Mouse (Mus musculus): ENCODE results near the gene Pusl1. TPM values are rescaled to one million over a fixed set of nuclear protein-coding genes. Genes with fewer than 3 reads are reported as not detected.

Pusl1 gene
- total RNA-seq, 2 experiments from 2014 or later: 11.5 to 14.1 TPM

DNA sequence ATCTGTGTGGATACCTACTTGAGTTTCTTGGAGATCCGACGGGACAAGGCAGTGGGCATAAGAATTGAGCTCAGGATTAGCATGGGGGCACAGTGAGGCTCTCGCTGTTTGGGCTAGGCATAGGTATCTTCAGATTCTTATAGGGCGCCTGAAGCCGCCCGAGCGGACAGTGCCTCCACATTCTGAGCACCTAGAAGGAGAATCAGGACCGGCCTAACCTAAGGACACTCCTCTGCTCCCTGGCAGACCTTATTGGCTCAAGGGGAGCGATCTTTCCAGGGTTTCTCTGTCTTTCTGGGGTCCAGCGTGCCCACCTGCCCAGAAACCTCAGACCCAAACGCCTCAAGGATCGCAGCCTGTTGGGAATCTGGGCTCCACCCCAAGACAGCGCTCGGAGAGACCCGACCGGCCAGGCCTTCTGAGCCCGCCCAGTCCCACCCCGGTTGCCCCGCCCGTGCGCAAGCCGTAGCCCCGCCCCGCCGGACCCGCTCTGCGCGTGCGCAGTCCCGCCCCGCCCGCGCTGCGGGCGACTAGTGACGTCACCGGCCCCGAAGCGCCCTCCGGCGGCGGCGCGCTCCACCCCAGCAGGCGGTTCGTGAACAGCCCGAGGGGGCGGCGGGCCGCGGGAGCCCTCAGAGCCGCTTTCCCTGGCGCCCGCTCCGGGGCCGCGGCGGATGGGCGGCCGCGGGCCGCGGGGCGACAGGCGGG lies 44.6 kb downstream of the Pusl1 start, which contains the start of gene Dvl1:
TSS of gene Dvl1 (plus strand) at position 532 of the 708 bp plus-strand sequence.
- peak; percentile 78 for ATAC-seq (ENCODE audit: poor library complexity, severe bottlenecking)

DNA sequence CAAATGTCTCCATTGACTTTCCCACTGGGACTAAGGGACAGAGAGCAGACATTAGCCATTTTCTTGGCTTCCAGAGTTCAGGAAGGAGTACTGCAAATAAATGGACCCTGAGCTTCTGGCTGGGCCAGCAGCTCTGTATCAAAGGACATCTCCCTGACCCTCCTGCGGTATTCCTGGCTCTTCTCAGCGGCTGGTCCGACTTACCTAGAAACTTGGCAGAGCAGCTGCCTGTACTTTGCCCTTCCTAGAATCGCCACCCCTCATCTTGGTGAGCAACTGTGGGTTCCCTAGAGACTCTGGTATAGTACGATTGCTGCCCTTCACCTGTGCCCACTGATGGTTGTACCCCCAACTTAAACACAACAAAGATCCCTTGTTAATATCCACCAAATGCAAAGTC lies 48.4 kb downstream of the Pusl1 start:
- ATAC-seq (ENCODE audit: poor library complexity, severe bottlenecking): no peak

- ATAC-seq (ENCODE audit: poor library complexity, severe bottlenecking): 0 out of 2 replicates have a peak, but pooled peaks have one; percentile 1
Observed at GRCm38 (mm10) chr4:155841651-155842270, 49.8 kb downstream of the Pusl1 start.

- ATAC-seq (ENCODE audit: poor library complexity, severe bottlenecking): peak; percentile 76
Observed at GRCm38 (mm10) chr4:155841003-155841454, 50.6 kb downstream of the Pusl1 start.

DNA sequence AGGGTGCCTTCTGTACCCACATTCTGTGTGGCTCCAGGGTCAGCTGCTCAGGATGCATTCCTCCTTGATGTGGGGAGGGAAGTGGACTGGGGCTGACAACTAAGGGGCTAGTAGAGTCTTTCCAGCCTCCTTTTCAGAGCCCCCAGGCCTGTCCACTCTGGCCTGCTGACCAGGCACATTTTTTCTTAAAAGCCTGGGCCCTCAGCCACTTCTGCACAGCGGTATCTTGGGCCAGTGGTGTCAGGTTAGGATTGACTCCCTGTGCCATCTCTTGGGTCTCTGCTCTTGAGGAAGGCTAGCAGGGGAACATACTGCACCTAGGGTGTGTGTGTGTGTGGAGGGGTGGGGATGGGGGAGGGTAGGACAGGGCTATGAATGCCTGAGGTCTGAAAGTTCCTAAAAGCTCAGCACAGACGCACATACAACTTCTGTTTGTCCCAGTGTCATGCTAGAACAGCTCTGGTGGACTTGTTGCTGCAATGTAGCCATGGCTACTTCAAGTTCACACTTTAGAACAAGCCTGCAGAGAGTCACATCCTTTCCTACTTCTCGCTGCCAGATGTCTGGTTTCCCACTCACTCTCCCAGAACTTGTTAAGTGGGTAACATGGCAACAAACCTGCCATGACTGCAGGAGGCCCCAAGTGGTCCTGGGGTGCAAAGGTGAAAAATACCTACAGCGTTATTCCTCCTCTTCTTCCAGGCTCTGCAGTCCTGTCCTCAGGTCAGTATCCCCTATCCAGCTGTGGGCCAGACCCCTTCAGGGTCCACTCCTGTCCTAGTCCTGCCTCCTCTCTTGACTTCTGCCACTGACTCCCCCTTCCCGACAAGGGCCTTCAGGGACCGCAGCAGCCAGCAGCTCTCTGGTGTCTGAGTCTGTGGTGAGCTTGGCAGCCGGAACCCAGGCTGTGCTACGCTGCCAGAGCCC lies 51.2 kb downstream of the Pusl1 start:
- no peak for ATAC-seq (ENCODE audit: poor library complexity, severe bottlenecking)

DNA sequence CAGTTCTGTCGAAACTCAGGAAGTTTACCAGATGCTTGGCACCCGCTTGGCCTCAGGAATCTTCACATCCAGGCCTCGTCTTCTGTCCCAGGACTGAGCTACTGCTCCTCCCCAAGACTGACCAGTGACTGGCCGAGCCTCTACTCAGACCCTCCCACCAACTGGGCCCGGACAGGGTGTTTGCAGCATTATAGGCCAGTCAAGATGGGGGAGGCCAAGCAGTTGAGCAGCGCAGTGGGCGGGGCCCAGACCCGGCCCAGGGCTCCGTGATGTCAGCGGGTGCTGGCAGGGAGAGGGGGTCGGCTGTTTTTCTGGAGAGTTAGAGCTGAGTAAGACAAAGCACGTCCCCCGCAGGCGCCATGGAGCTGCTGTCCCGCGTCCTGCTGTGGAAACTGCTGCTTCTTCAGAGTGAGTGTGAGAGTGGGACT lies 52.1 kb downstream of the Pusl1 start, which contains the start of gene Mxra8:
TSS of gene Mxra8 (plus strand) at position 198 of the 428 bp plus-strand sequence.
- ATAC-seq (ENCODE audit: poor library complexity, severe bottlenecking): no peak

DNA sequence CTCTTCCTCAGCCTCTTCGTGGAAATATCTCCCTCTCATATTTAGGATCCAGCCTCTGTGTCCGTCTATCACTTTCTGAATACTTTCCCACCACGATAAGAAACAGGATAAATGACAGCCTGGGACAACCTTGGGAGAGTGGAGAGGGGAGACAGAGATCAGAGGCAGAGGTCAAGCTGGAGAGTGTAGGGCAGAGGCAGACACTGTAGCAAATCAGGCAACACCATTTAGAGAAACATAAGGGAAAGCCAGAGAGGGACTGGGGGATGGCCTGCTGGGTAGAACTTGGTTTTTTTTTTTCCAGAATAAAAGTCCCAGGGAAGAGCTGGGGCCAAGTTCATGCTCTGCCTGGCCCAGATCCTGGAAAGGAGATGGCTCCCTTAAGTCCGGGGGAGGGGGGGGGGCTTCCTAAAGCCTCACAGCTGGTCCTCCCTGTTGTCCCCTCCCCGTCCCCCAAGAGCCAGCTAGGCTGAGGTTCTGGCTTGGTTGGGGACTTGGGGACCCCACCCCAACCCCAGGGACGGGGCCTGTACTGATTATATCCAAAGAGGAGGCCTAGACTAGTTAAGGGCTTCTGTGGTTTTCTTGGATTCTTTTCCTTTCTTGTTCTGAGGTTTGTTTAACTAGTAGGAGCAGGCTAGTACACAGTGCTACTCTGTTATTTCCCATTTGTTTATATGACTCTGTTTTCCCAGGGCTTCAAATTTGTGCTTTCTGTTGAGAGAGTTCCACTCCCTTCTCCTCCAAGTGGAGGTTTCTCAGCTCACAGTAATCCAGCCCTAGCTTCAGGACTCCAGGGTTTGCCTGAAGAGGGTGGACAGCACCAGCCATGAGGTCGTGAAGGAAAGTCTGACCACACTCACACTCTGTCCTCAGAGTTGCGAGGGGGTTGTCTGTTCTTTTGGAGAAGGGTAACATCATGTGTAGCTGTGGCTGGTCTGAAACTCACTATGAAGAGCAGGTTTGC lies 53.1 kb downstream of the Pusl1 start:
- no peak for ATAC-seq (ENCODE audit: poor library complexity, severe bottlenecking)

Other genes with a start within 250 kb of the Pusl1 start
- gene Gm10563, start 246.4 kb downstream of the Pusl1 start, total RNA-seq (2015): not detected in 2 replicates
- gene Gm10563, start 246.4 kb downstream of the Pusl1 start, total RNA-seq (2017): not detected in 2 replicates
- 0.18 and 0.20 TPM in 2 replicates for gene Mmp23, start 238.4 kb downstream of the Pusl1 start, total RNA-seq (2015)
- 0.22 and 0.94 TPM in 2 replicates for gene Mmp23, start 238.4 kb downstream of the Pusl1 start, total RNA-seq (2017)
- 5.9 and 6.4 TPM in 2 replicates for gene Mib2, start 222.6 kb downstream of the Pusl1 start, total RNA-seq (2015)
- gene Mib2, start 222.6 kb downstream of the Pusl1 start, total RNA-seq (2017): 23.5 and 29.0 TPM in 2 replicates
- gene Fndc10, start 197.4 kb downstream of the Pusl1 start, total RNA-seq (2015): 0.55 and 0.71 TPM in 2 replicates
- 0.26 and 0.45 TPM in 2 replicates for gene Fndc10, start 197.4 kb downstream of the Pusl1 start, total RNA-seq (2017)
- gene Ssu72, start 187.0 kb downstream of the Pusl1 start, total RNA-seq (2015): 130 and 132 TPM in 2 replicates
- 125 and 133 TPM in 2 replicates for gene Ssu72, start 187.0 kb downstream of the Pusl1 start, total RNA-seq (2017)
- gene Tmem240, start 157.0 kb downstream of the Pusl1 start, total RNA-seq (2015): 0.09 and 0.30 TPM in 2 replicates
- 0.18 TPM in 1 of 2 replicates, not detected in the other for gene Tmem240, start 157.0 kb downstream of the Pusl1 start, total RNA-seq (2017)
- gene Atad3a, start 130.7 kb downstream of the Pusl1 start, total RNA-seq (2015): 13.5 and 14.1 TPM in 2 replicates
- 17.8 and 22.9 TPM in 2 replicates for gene Atad3a, start 130.7 kb downstream of the Pusl1 start, total RNA-seq (2017)
- gene Vwa1, start 117.1 kb downstream of the Pusl1 start, total RNA-seq (2015): not detected in 2 replicates
- 0.20 TPM in 1 of 2 replicates, not detected in the other for gene Vwa1, start 117.1 kb downstream of the Pusl1 start, total RNA-seq (2017)
- 0.07 TPM in 1 of 2 replicates, not detected in the other for gene Tmem88b, start 105.9 kb downstream of the Pusl1 start, total RNA-seq (2015)
- not detected in 2 replicates for gene Tmem88b, start 105.9 kb downstream of the Pusl1 start, total RNA-seq (2017)
- not detected in 2 replicates for gene Ankrd65, start 101.3 kb downstream of the Pusl1 start, total RNA-seq (2015)
- gene Ankrd65, start 101.3 kb downstream of the Pusl1 start, total RNA-seq (2017): not detected in 2 replicates
- gene Mrpl20, start 88.9 kb downstream of the Pusl1 start, total RNA-seq (2015): 131 and 139 TPM in 2 replicates
- gene Mrpl20, start 88.9 kb downstream of the Pusl1 start, total RNA-seq (2017): 49.5 and 50.2 TPM in 2 replicates
- 65.8 and 69.8 TPM in 2 replicates for gene Ccnl2, start 79.3 kb downstream of the Pusl1 start, total RNA-seq (2015)
- gene Ccnl2, start 79.3 kb downstream of the Pusl1 start, total RNA-seq (2017): 93.7 and 95.6 TPM in 2 replicates
- gene Aurkaip1, start 60.5 kb downstream of the Pusl1 start, total RNA-seq (2015): 99.7 and 101 TPM in 2 replicates
- gene Aurkaip1, start 60.5 kb downstream of the Pusl1 start, total RNA-seq (2017): 131 and 143 TPM in 2 replicates
- not detected in 2 replicates for gene Mxra8, start 52.1 kb downstream of the Pusl1 start, total RNA-seq (2015)
- gene Mxra8, start 52.1 kb downstream of the Pusl1 start, total RNA-seq (2017): 1.2 TPM in 2 replicates
- 9.8 and 10.8 TPM in 2 replicates for gene Dvl1, start 44.4 kb downstream of the Pusl1 start, total RNA-seq (2015)
- 10.5 and 11.3 TPM in 2 replicates for gene Dvl1, start 44.4 kb downstream of the Pusl1 start, total RNA-seq (2017)
- 0.93 and 1.4 TPM in 2 replicates for gene Tas1r3, start 28.4 kb downstream of the Pusl1 start, total RNA-seq (2015)
- 0.66 and 1.1 TPM in 2 replicates for gene Tas1r3, start 28.4 kb downstream of the Pusl1 start, total RNA-seq (2017)
- gene Cptp, start 22.3 kb downstream of the Pusl1 start, total RNA-seq (2015): 9.1 and 11.7 TPM in 2 replicates
- gene Cptp, start 22.3 kb downstream of the Pusl1 start, total RNA-seq (2017): 8.8 and 14.1 TPM in 2 replicates
- gene Ints11, start 22.2 kb downstream of the Pusl1 start, total RNA-seq (2015): 35.0 and 40.9 TPM in 2 replicates
- gene Ints11, start 22.2 kb downstream of the Pusl1 start, total RNA-seq (2017): 22.0 and 23.0 TPM in 2 replicates
- gene Acap3, start within 50 bp of the Pusl1 start, total RNA-seq (2015): 19.4 and 22.3 TPM in 2 replicates
- gene Acap3, start within 50 bp of the Pusl1 start, total RNA-seq (2017): 18.0 and 23.7 TPM in 2 replicates
- gene Ube2j2, start 52.0 kb upstream of the Pusl1 start, total RNA-seq (2015): 65.3 and 67.7 TPM in 2 replicates
- 91.4 and 101 TPM in 2 replicates for gene Ube2j2, start 52.0 kb upstream of the Pusl1 start, total RNA-seq (2017)
- gene C1qtnf12, start 70.5 kb upstream of the Pusl1 start, total RNA-seq (2015): 30.3 and 40.1 TPM in 2 replicates
- gene C1qtnf12, start 70.5 kb upstream of the Pusl1 start, total RNA-seq (2017): 9.4 and 14.6 TPM in 2 replicates
- 3.5 and 3.6 TPM in 2 replicates for gene B3galt6, start 100.9 kb upstream of the Pusl1 start, total RNA-seq (2015)
- 3.5 and 4.0 TPM in 2 replicates for gene B3galt6, start 100.9 kb upstream of the Pusl1 start, total RNA-seq (2017)
- gene Sdf4, start 101.1 kb upstream of the Pusl1 start, total RNA-seq (2015): 43.6 and 57.5 TPM in 2 replicates
- 216 and 221 TPM in 2 replicates for gene Sdf4, start 101.1 kb upstream of the Pusl1 start, total RNA-seq (2017)
- gene Tnfrsf4, start 122.1 kb upstream of the Pusl1 start, total RNA-seq (2015): 1.5 and 2.1 TPM in 2 replicates
- 1.2 and 2.8 TPM in 2 replicates for gene Tnfrsf4, start 122.1 kb upstream of the Pusl1 start, total RNA-seq (2017)
- gene Tnfrsf18, start 134.4 kb upstream of the Pusl1 start, total RNA-seq (2015): 2.7 and 10.3 TPM in 2 replicates
- 6.0 and 7.2 TPM in 2 replicates for gene Tnfrsf18, start 134.4 kb upstream of the Pusl1 start, total RNA-seq (2017)
- gene Ttll10, start 167.6 kb upstream of the Pusl1 start, total RNA-seq (2015): not detected in 2 replicates
- gene Ttll10, start 167.6 kb upstream of the Pusl1 start, total RNA-seq (2017): not detected in 2 replicates
- gene 9430015G10Rik, start 218.2 kb upstream of the Pusl1 start, total RNA-seq (2015): 11.7 and 15.7 TPM in 2 replicates
- 20.1 and 27.5 TPM in 2 replicates for gene 9430015G10Rik, start 218.2 kb upstream of the Pusl1 start, total RNA-seq (2017)
- 0.09 and 0.60 TPM in 2 replicates for gene Rnf223, start 238.7 kb upstream of the Pusl1 start, total RNA-seq (2015)
- gene Rnf223, start 238.7 kb upstream of the Pusl1 start, total RNA-seq (2017): 0.08 and 0.11 TPM in 2 replicates

Data from megakaryocyte, adult 5-6 weeks (primary cell).